Mouse (Mus musculus): ENCODE measurements around the gene Wdhd1. TPM values are rescaled to one million over a fixed set of nuclear protein-coding genes. Genes with fewer than 3 reads are reported as not detected.

Wdhd1 gene
- polyA plus RNA-seq, 1 experiment: 5.3 TPM

DNA sequence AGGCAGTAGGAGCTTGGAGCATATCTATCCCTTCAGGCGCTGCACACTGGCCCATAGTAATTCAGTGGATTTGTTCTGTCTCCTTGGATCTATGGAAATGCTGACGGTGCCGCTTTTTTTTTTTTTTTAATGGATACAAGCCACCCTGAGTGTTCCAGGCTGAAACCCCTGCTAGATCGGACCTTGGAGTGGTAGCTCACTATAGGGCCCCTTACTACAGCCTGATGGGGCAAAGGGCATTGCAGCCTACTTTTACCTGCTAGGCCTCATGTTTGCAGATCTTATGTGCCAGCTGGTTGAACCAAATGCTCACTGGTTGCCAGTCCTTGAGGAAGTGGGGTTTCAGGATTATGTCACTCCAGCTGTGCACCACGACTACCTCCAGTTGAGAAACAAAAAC is 62.3 kb downstream of the Wdhd1 start:
- Histone ChIP-seq H3K4me1 (ENCODE audit: control insufficient read depth, insufficient read depth, low read length) (no peaks in the 10 kb centered on the region), H3K27ac (ENCODE audit: insufficient read depth, low read length) (no peak overlapping the region), H3K4me3 (ENCODE audit: insufficient read depth, low read length) (no peak overlapping the region)
- TF ChIP-seq CTCF (IDR thresholded peaks at IDR 0.05; ENCODE audit: extremely low read depth, insufficient read depth, low read length) (no peak), POLR2A (IDR thresholded peaks at IDR 0.05; ENCODE audit: extremely low read depth, insufficient read depth, low read length) (no peak)

DNA sequence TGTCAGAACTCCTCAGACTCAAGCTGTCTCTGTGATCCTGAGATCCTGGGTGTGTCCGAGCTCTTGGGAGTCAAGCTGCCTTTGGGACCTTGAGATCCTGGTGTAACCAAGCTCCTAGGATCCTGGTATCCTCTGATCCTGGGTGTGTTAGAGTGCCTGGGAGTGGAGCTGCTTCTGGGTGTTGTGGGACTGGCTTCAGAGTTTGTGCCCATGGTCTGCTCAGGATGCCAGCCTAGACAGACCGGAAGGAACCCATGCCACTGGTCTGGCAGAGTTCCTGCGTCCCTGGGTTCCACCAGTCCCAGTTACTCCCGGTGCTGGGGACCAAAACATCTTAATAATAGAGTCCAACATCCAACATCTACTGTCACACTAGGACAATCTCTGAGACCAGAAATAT is 63.4 kb downstream of the Wdhd1 start:
- no peaks in the 10 kb centered on the region for H3K4me1 ChIP-seq (ENCODE audit: control insufficient read depth, insufficient read depth, low read length)
- TF ChIP-seq CTCF (IDR thresholded peaks at IDR 0.05; ENCODE audit: extremely low read depth, insufficient read depth, low read length): no peak
- no peak for TF ChIP-seq POLR2A (IDR thresholded peaks at IDR 0.05; ENCODE audit: extremely low read depth, insufficient read depth, low read length)
- H3K4me3 ChIP-seq (ENCODE audit: insufficient read depth, low read length): no peak overlapping the region
- H3K27ac ChIP-seq (ENCODE audit: insufficient read depth, low read length): no peak overlapping the region

GRCm38 (mm10) chr14:47209669-47210164 is 66.9 kb downstream of the Wdhd1 start:
- Histone ChIP-seq H3K4me1 (ENCODE audit: control insufficient read depth, insufficient read depth, low read length) (no peaks in the 10 kb centered on the region), H3K27ac (ENCODE audit: insufficient read depth, low read length) (no peak overlapping the region), H3K4me3 (ENCODE audit: insufficient read depth, low read length) (no peak overlapping the region)
- no peak for TF ChIP-seq POLR2A (IDR thresholded peaks at IDR 0.05; ENCODE audit: extremely low read depth, insufficient read depth, low read length)
- TF ChIP-seq CTCF (IDR thresholded peaks at IDR 0.05; ENCODE audit: extremely low read depth, insufficient read depth, low read length): no peak

- no peak overlapping the region for H3K4me3 ChIP-seq (ENCODE audit: insufficient read depth, low read length)
- no peak for TF ChIP-seq CTCF (IDR thresholded peaks at IDR 0.05; ENCODE audit: extremely low read depth, insufficient read depth, low read length)
- no peak for TF ChIP-seq POLR2A (IDR thresholded peaks at IDR 0.05; ENCODE audit: extremely low read depth, insufficient read depth, low read length)
Observed at GRCm38 (mm10) chr14:47208564-47209493, 67.8 kb downstream of the Wdhd1 start.

GRCm38 (mm10) chr14:47206601-47207000 is 70.1 kb downstream of the Wdhd1 start:
- no peak overlapping the region for H3K4me3 ChIP-seq (ENCODE audit: insufficient read depth, low read length)
- H3K27ac ChIP-seq (ENCODE audit: insufficient read depth, low read length): no peak overlapping the region
- H3K4me1 ChIP-seq (ENCODE audit: control insufficient read depth, insufficient read depth, low read length): no peaks in the 10 kb centered on the region
- TF ChIP-seq POLR2A (IDR thresholded peaks at IDR 0.05; ENCODE audit: extremely low read depth, insufficient read depth, low read length): no peak
- no peak for TF ChIP-seq CTCF (IDR thresholded peaks at IDR 0.05; ENCODE audit: extremely low read depth, insufficient read depth, low read length)

More at GRCm38 (mm10) chr14:47208564-47209493, 67.8 kb downstream of the Wdhd1 start:
- Histone ChIP-seq H3K27ac (ENCODE audit: insufficient read depth, low read length) (no peak overlapping the region), H3K4me1 (ENCODE audit: control insufficient read depth, insufficient read depth, low read length) (no peaks in the 10 kb centered on the region)

GRCm38 (mm10) chr14:47205270-47205972 is 71.2 kb downstream of the Wdhd1 start:
- Histone ChIP-seq H3K27ac (ENCODE audit: insufficient read depth, low read length) (no peak overlapping the region), H3K4me3 (ENCODE audit: insufficient read depth, low read length) (no peak overlapping the region), H3K4me1 (ENCODE audit: control insufficient read depth, insufficient read depth, low read length) (no peaks in the 10 kb centered on the region)
- TF ChIP-seq CTCF (IDR thresholded peaks at IDR 0.05; ENCODE audit: extremely low read depth, insufficient read depth, low read length) (no peak), POLR2A (IDR thresholded peaks at IDR 0.05; ENCODE audit: extremely low read depth, insufficient read depth, low read length) (no peak)

DNA sequence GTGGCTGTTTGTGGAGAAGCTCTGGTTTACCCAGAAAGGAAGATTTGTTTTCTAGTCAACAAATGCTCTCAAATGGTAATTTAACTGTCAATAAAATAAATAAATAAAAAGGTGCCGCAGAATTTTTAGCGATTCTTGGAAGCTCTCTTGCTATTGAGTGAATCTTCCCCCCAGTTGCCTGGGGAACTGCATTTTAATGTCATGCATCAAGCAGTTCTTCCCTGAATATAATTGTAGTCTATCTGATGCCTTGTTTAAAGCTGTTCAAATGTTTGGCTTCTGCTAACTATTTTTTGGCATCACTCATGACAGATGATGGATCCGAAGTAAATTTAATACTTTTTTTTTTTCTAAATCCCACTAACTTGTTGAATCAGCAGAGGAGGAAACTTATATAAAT is 79.3 kb downstream of the Wdhd1 start:
- Histone ChIP-seq H3K27ac (ENCODE audit: insufficient read depth, low read length) (no peak overlapping the region), H3K4me3 (ENCODE audit: insufficient read depth, low read length) (no peak overlapping the region), H3K4me1 (ENCODE audit: control insufficient read depth, insufficient read depth, low read length) (no peaks in the 10 kb centered on the region)
- no peak for TF ChIP-seq POLR2A (IDR thresholded peaks at IDR 0.05; ENCODE audit: extremely low read depth, insufficient read depth, low read length)
- no peak for TF ChIP-seq CTCF (IDR thresholded peaks at IDR 0.05; ENCODE audit: extremely low read depth, insufficient read depth, low read length)

- TF ChIP-seq CTCF (IDR thresholded peaks at IDR 0.05; ENCODE audit: extremely low read depth, insufficient read depth, low read length): no peak
- TF ChIP-seq POLR2A (IDR thresholded peaks at IDR 0.05; ENCODE audit: extremely low read depth, insufficient read depth, low read length): no peak
- Histone ChIP-seq H3K4me1 (ENCODE audit: control insufficient read depth, insufficient read depth, low read length) (no peaks in the 10 kb centered on the region), H3K4me3 (ENCODE audit: insufficient read depth, low read length) (no peak overlapping the region), H3K27ac (ENCODE audit: insufficient read depth, low read length) (no peak overlapping the region)
Observed at GRCm38 (mm10) chr14:47196711-47197110, 79.9 kb downstream of the Wdhd1 start.

DNA sequence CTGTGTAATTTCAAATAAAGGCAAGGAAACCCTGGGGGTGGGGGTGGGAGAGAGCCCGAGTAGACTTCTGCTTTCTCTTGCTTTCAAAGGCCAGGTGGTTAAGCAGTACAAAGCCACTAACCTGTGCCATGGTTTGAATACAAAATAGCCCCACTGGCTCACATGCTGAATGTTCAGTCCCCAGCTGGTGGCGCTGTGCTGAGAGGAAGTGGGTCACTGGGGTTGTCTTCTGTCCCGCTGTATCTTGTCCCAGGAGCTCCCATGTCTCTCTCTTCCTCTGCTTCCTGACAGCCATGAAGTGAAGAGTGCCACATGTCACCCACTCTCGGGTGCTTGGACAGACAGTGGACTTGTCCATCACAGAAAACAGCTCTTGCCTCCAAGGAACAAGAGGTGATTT is 82.6 kb downstream of the Wdhd1 start:
- Histone ChIP-seq H3K4me3 (ENCODE audit: insufficient read depth, low read length) (no peak overlapping the region), H3K4me1 (ENCODE audit: control insufficient read depth, insufficient read depth, low read length) (no peaks in the 10 kb centered on the region), H3K27ac (ENCODE audit: insufficient read depth, low read length) (no peak overlapping the region)
- TF ChIP-seq CTCF (IDR thresholded peaks at IDR 0.05; ENCODE audit: extremely low read depth, insufficient read depth, low read length): no peak
- TF ChIP-seq POLR2A (IDR thresholded peaks at IDR 0.05; ENCODE audit: extremely low read depth, insufficient read depth, low read length): no peak

Measured in cortical plate, adult 2 months (tissue).